Mouse (Mus musculus) testis, adult 2 months (tissue): ENCODE results near the gene Cldn22.

Experiments
- CTCF ChIP-seq: fragments of 200-500 bp; IDR thresholded peaks from 2 replicates; pipeline ENCODE4 v1.5.1; 2012; ENCODE audit warnings: low read depth, mild to moderate bottlenecking, inconsistent platforms, low read length, moderate library complexity; ENCODE audit not compliant: control insufficient read depth, insufficient read depth, insufficient replicate concordance
- POLR2A ChIP-seq: fragments of 200-500 bp; IDR thresholded peaks from 2 replicates; pipeline ENCODE4 v1.6.1; 2012; ENCODE audit warnings: low read depth, mild to moderate bottlenecking, inconsistent platforms, low read length, moderate library complexity; ENCODE audit not compliant: control insufficient read depth

- TF ChIP-seq POLR2A = no peak
- no peak for TF ChIP-seq CTCF
Observed at GRCm38 (mm10) chr8:47802349-47802748, 21.9 kb upstream of the Cldn22 start.
